Comparison of ENCODE assay signal across 14 mouse cellular contexts in the genomic region with DNA sequence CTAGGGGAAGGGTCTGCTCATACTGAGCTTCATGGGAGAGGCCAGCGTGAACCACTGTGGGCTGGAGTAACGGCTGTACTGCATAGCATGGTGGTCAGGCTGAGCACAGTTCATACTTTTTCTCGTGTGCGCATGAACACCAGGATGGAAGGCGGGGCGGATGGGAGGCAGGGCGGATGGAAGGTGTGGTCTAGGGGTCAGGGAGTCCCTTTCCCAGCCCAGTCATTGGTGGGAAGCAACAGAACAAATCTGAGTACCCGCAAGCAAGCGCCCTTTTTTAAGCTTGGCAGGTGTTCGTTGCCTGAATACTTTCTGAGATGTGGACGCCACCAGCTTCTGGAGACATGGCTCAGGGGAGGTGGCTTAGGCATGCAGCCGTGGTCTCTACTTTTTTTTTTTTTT. TPM values are rescaled to one million over a fixed set of nuclear protein-coding genes. Genes with fewer than 3 reads are reported as not detected.
A peak's percentile ranks its signal among the peaks of the same experiment; 100 is the strongest.
DNase-seq lines count a peak whose midpoint lies in the region; ATAC-seq lines count a peak whose summit lies in the region.
"Had no signal": no experiment of that assay in that cellular context is flagged by ENCODE, and none has a peak within 500 bp of the region (broad histone marks: within the 10 kb centered on the region; RNA-seq: fewer than 3 reads in every experiment).

No protein-coding gene starts in this region.

- 44% methylated on average over 12 of the region's 12 CpGs for WGBS in liver, embryonic 16.5 days (ENCODE audit: insufficient replicate concordance)

- H3K36me3 ChIP-seq in megakaryocyte, embryonic 14.5 days (replicated peaks; ENCODE audit: low read length) = peaks cover 83% of the 10 kb centered on the region
- no peaks in the 10 kb centered on the region for H3K36me3 ChIP-seq in liver, embryonic 16.5 days (ENCODE audit: control insufficient read depth, insufficient read depth)

- DNase-seq in ES-CJ7 (ENCODE audit: low read depth, low spot score) = peak; percentile 24
- DNase-seq in c-Kit-negative CD71-positive TER-119-positive erythroid progenitor cells, embryonic 14.5 days (ENCODE audit: low read depth, low spot score) = peak; percentile 62
- DNase-seq in layer of hippocampus, adult 9-11 months = no peak
- DNase-seq in gastrocnemius, postnatal 4 days (ENCODE audit: low spot score in 2 of 2) = no peak
- no peak for DNase-seq in left cerebral cortex, postnatal 25 days (ENCODE audit: low spot score in 2 of 2)
- DNase-seq: cerebellum, adult 11-12 months; forebrain, postnatal 0 days; gastrocnemius, postnatal 25 days; retina, postnatal 1 day had no signal

- peak overlapping the region; percentile 67 for H3K4me2 ChIP-seq in liver, embryonic 16.5 days (ENCODE audit: low read depth, low read length)

- intact Hi-C loops in left cerebral cortex, postnatal 25 days (cut with DNase I) = no loop called here

- no peaks in the 10 kb centered on the region for H3K9me3 ChIP-seq in megakaryocyte, embryonic 14.5 days
- H3K9me3 ChIP-seq in liver, embryonic 16.5 days (replicated peaks; ENCODE audit: control insufficient read depth, low read length) = no peaks in the 10 kb centered on the region

- H3K27me3 ChIP-seq in megakaryocyte, embryonic 14.5 days (replicated peaks) = no peaks in the 10 kb centered on the region
- H3K27me3 ChIP-seq in liver, embryonic 16.5 days (ENCODE audit: control insufficient read depth, insufficient read depth, low read depth, low read length) = no peaks in the 10 kb centered on the region

- H3K4me1 ChIP-seq in megakaryocyte, embryonic 14.5 days = peaks cover 98% of the 10 kb centered on the region
- H3K4me1 ChIP-seq in liver, embryonic 16.5 days (ENCODE audit: control insufficient read depth, low read depth, low read length) = peaks cover 54% of the 10 kb centered on the region

- peak overlapping the region; percentile 97 for H3K27ac ChIP-seq in liver, embryonic 16.5 days (ENCODE audit: low read length)
- H3K27ac ChIP-seq: hindbrain, postnatal 0 days; left cerebral cortex, adult 2 months had no signal

- ATAC-seq in megakaryocyte, adult 5-6 weeks (ENCODE audit: poor library complexity, severe bottlenecking) = no peak
- ATAC-seq in liver, embryonic 16.5 days (ENCODE audit: low read depth) = peak; percentile 17; the same call in 1 of the 2 replicates
- ATAC-seq: forebrain, postnatal 0 days; hindbrain, postnatal 0 days had no signal

- peak overlapping the region; percentile 86 for H3K4me3 ChIP-seq in megakaryocyte, embryonic 14.5 days (replicated peaks)
- H3K4me3 ChIP-seq in liver, embryonic 16.5 days (ENCODE audit: low read depth, low read length) = peak overlapping the region; percentile 41; the same call in 1 of the 2 replicates
- H3K4me3 ChIP-seq: left cerebral cortex, adult 2 months had no signal

- peak overlapping the region; percentile 69 for H3K9ac ChIP-seq in liver, embryonic 16.5 days (ENCODE audit: low read depth, low read length)
- H3K9ac ChIP-seq: forebrain, postnatal 0 days had no signal

RNA-seq across cellular contexts. Expression of gene Inpp5d, which starts 16.6 kb away (rescaled TPM):
- 107 and 189 TPM in 2 replicates for polyA plus RNA-seq in megakaryocyte, embryonic 14.5 days (2012; ENCODE audit: insufficient read depth, low replicate concordance)
- 99.6 and 105 TPM in 2 replicates for total RNA-seq in megakaryocyte, adult 5-6 weeks (2015)
- total RNA-seq in megakaryocyte, adult 5-6 weeks (2017) = 88.0 and 148 TPM in 2 replicates
- polyA plus RNA-seq in liver, embryonic 16.5 days (2015; fragmentation: Nextera tagmentation; extraction: Ambion mirVana) = 12.6 and 14.2 TPM in 2 replicates
- 10 to 100 TPM; 13.3 to 19.3 TPM for total RNA-seq in gastrocnemius, postnatal 4 days (2021)
- 10 to 100 TPM; 17.4 to 23.5 TPM for total RNA-seq in left cerebral cortex, postnatal 25 days (2021)

Comparison
In these comparisons a context has a peak if more than half of its experiments do, and no peak if none do; other contexts are left out.
1. DNase-seq: peak in ES-CJ7 (single experiment) and c-Kit-negative CD71-positive TER-119-positive erythroid progenitor cells, embryonic 14.5 days (single experiment); none in layer of hippocampus, adult 9-11 months (single experiment), gastrocnemius, postnatal 4 days (0 of 2) and left cerebral cortex, postnatal 25 days (0 of 2).